Mouse (Mus musculus) C2C12 (cell line): Measurements from ENCODE around the gene Lamtor1.

Experiments
- CEBPB ChIP-seq: IDR thresholded peaks from one replicate; pipeline ENCODE4 v1.6.1; 2011; ENCODE audit warnings: low read depth, mild to moderate bottlenecking, control low read depth, moderate library complexity
- CTCF ChIP-seq: IDR thresholded peaks from one replicate; pipeline ENCODE4 v1.5.1; 2011; ENCODE audit not compliant: control insufficient read depth, insufficient read depth, insufficient read length
- MAX ChIP-seq: IDR thresholded peaks from one replicate; pipeline ENCODE4 v1.6.1; 2011; ENCODE audit warnings: mild to moderate bottlenecking, control low read depth
- MYOD1 ChIP-seq: IDR thresholded peaks from one replicate; pipeline ENCODE4 v1.6.1; 2011; ENCODE audit warnings: low read depth; ENCODE audit not compliant: control insufficient read depth, insufficient read length
- MYOG ChIP-seq: IDR thresholded peaks from one replicate; pipeline ENCODE4 v1.6.1; 2011; ENCODE audit not compliant: control insufficient read depth, insufficient read length; ENCODE audit errors: extremely low read depth
- USF1 ChIP-seq: IDR thresholded peaks from one replicate; pipeline ENCODE4 v1.6.1; 2011; ENCODE audit warnings: low read depth, mild to moderate bottlenecking, control low read depth, moderate library complexity

DNA sequence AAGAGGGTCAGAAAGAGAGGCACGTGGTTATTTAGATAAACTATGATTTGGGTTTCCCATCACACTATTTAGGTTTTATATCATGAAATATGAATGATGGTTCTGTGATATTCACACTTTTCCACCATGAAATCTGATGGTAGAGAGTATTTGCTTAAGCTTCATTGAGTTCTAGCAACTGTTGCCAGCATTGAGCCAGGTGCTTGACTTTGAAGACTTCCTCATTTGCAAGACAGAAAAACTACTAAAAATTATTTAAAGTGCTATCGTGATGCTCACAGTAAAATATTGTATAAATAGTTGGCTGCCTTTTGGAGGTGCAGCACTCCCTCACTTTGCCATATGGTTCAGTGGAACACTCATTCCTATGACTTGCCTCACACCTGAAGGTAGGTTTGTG is 49.6 kb downstream of the Lamtor1 start:
- TF ChIP-seq USF1 (no peak), CTCF (no peak), MAX (no peak), MYOD1 (no peak), MYOG (no peak), CEBPB (no peak)
